Mouse (Mus musculus) bone marrow macrophage, adult 2 months (primary cell): Measurements from ENCODE around the gene Gm11639.

ENCODE experiments used
- CTCF ChIP-seq: IDR thresholded peaks from 2 replicates; pipeline ENCODE4 v1.5.1; 2012; ENCODE audit warnings: low read depth, mild to moderate bottlenecking, low read length, moderate library complexity
- POLR2A ChIP-seq: IDR thresholded peaks from 2 replicates; pipeline ENCODE4 v1.6.1; 2012; ENCODE audit warnings: mild to moderate bottlenecking, low read depth, low read length, borderline replicate concordance

- TF ChIP-seq CTCF (no peak), POLR2A (no peak)
Observed at GRCm38 (mm10) chr11:104647188-104647867, 38.2 kb upstream of the Gm11639 start.
